Mouse (Mus musculus) heart, embryonic 11.5 days (tissue): ENCODE data around the gene Ccdc93. TPM values are rescaled to one million over a fixed set of nuclear protein-coding genes. Genes with fewer than 3 reads are reported as not detected.

Experiments
- ATAC-seq: fragments of 200-750 bp; cut with Nextera tagmentation; replicated peaks from 2 replicates; pipeline ENCODE4 v1.8.0; 2017; ENCODE audit warnings: moderate library complexity; ENCODE audit not compliant: insufficient number of reproducible peaks, low FRiP score, low TSS enrichment
- H3K27ac ChIP-seq: fragments of 300-500 bp; sonication (generic); 2 replicates; pipeline ENCODE4 v1.5.1; 2014; ENCODE audit warnings: mild to moderate bottlenecking, low read depth, low read length
- H3K27me3 ChIP-seq: fragments of 300-500 bp; sonication (generic); 2 replicates; pipeline ENCODE4 v1.6.1; 2014; ENCODE audit warnings: mild to moderate bottlenecking, low read length, mixed read lengths; ENCODE audit not compliant: control insufficient read depth, insufficient read depth
- H3K36me3 ChIP-seq: fragments of 300-500 bp; sonication (generic); 2 replicates; pipeline ENCODE4 v1.6.1; 2014; ENCODE audit warnings: mild to moderate bottlenecking, low read length, moderate library complexity, mixed read lengths; ENCODE audit not compliant: control insufficient read depth, insufficient read depth
- H3K4me1 ChIP-seq: fragments of 300-500 bp; sonication (generic); 2 replicates; pipeline ENCODE4 v1.6.1; 2014; ENCODE audit warnings: low read length; ENCODE audit not compliant: control insufficient read depth, insufficient read depth
- H3K4me2 ChIP-seq: fragments of 300-500 bp; sonication (generic); 2 replicates; pipeline ENCODE4 v1.6.1; 2014; ENCODE audit warnings: mild to moderate bottlenecking, moderate library complexity
- H3K4me3 ChIP-seq: fragments of 300-500 bp; sonication (generic); 2 replicates; pipeline ENCODE4 v1.5.1; 2014; ENCODE audit warnings: low read depth, low read length
- H3K9ac ChIP-seq: fragments of 300-500 bp; sonication (generic); 2 replicates; pipeline ENCODE4 v1.6.1; 2014; ENCODE audit warnings: mild to moderate bottlenecking, low read depth, low read length, moderate library complexity
- H3K9me3 ChIP-seq: fragments of 300-500 bp; sonication (generic); replicated peaks from 2 replicates; pipeline ENCODE4 v1.6.1; 2016; ENCODE audit warnings: low read length; ENCODE audit not compliant: control insufficient read depth
- WGBS: fragments of 180-500 bp; shearing (Covaris S2); extraction: QIAGEN DNeasy Blood & Tissue Kit; methylation state at CpG from one replicate; pipeline ENCODE4 v1.1.7; 2014; ENCODE audit not compliant: insufficient replicate concordance; 5-methylcytosine and 5-hydroxymethylcytosine counted together
- polyA plus RNA-seq: library from polyadenylated mRNA; unstranded; fragments of >200 nt; fragmentation: Nextera tagmentation; extraction: Ambion mirVana; gene quantifications from 2 replicates; pipeline ENCODE4 v1.2.1, GENCODE M21; 2014

Gene Ccdc93
- polyA plus RNA-seq, 1 experiment from 2014 or later, result 7.9 TPM

- H3K4me3 ChIP-seq, result peak overlapping the region; percentile 82; the same call in 1 of the 2 replicates
- 18% methylated on average over 6 of the region's 6 CpGs for WGBS
- no peak for ATAC-seq
Observed at GRCm38 (mm10) chr1:121430183-121430937, 489 bp upstream of the Ccdc93 start.

GRCm38 (mm10) chr1:121435981-121436380, 5.1 kb downstream of the Ccdc93 start:
- Histone ChIP-seq H3K9me3 (no peaks in the 10 kb centered on the region), H3K4me2 (no peak overlapping the region), H3K27me3 (no peaks in the 10 kb centered on the region), H3K27ac (no peak overlapping the region), H3K36me3 (0 out of 2 replicates have a peak, but pooled peaks cover 4% of the 10 kb centered on the region), H3K9ac (no peak overlapping the region), H3K4me1 (peaks cover 3% of the 10 kb centered on the region; the same call in 1 of the 2 replicates), H3K4me3 (no peak overlapping the region)
- 92% methylated on average over 7 of the region's 7 CpGs for WGBS
- no peak for ATAC-seq

More at GRCm38 (mm10) chr1:121430183-121430937, 489 bp upstream of the Ccdc93 start:
- no peaks in the 10 kb centered on the region for H3K27me3 ChIP-seq
- H3K4me1 ChIP-seq, result peaks cover 3% of the 10 kb centered on the region; the same call in 1 of the 2 replicates
- H3K27ac ChIP-seq, result no peak overlapping the region
- H3K4me2 ChIP-seq, result peak overlapping the region; percentile 92
- H3K36me3 ChIP-seq, result no peaks in the 10 kb centered on the region
- no peaks in the 10 kb centered on the region for H3K9me3 ChIP-seq
- H3K9ac ChIP-seq, result no peak overlapping the region

GRCm38 (mm10) chr1:121440535-121441381, 9.9 kb downstream of the Ccdc93 start:
- no peaks in the 10 kb centered on the region for H3K9me3 ChIP-seq
- H3K9ac ChIP-seq, result no peak overlapping the region
- 0 out of 2 replicates have a peak, but pooled peaks cover 9% of the 10 kb centered on the region for H3K36me3 ChIP-seq
- ATAC-seq, result no peak
- no peaks in the 10 kb centered on the region for H3K4me1 ChIP-seq
- 61% methylated on average over 13 of the region's 13 CpGs for WGBS
- H3K4me2 ChIP-seq, result no peak overlapping the region
- no peak overlapping the region for H3K4me3 ChIP-seq
- H3K27me3 ChIP-seq, result no peaks in the 10 kb centered on the region
- H3K27ac ChIP-seq, result no peak overlapping the region

GRCm38 (mm10) chr1:121444147-121444546, 13.3 kb downstream of the Ccdc93 start:
- no peaks in the 10 kb centered on the region for H3K27me3 ChIP-seq
- no peak for ATAC-seq
- H3K4me1 ChIP-seq, result no peaks in the 10 kb centered on the region
- 0 out of 2 replicates have a peak, but pooled peaks cover 5% of the 10 kb centered on the region for H3K36me3 ChIP-seq
- WGBS, result 87% methylated on average over 6 of the region's 6 CpGs
- H3K27ac ChIP-seq, result no peak overlapping the region
- H3K9ac ChIP-seq, result no peak overlapping the region
- no peaks in the 10 kb centered on the region for H3K9me3 ChIP-seq
- H3K4me3 ChIP-seq, result no peak overlapping the region
- no peak overlapping the region for H3K4me2 ChIP-seq

- H3K4me1 ChIP-seq, result no peaks in the 10 kb centered on the region
- no peak for ATAC-seq
- H3K36me3 ChIP-seq, result 0 out of 2 replicates have a peak, but pooled peaks cover 7% of the 10 kb centered on the region
- no peak overlapping the region for H3K9ac ChIP-seq
- no peak overlapping the region for H3K27ac ChIP-seq
- no peak overlapping the region for H3K4me2 ChIP-seq
- H3K9me3 ChIP-seq, result no peaks in the 10 kb centered on the region
- H3K4me3 ChIP-seq, result no peak overlapping the region
- H3K27me3 ChIP-seq, result no peaks in the 10 kb centered on the region
- WGBS, result 88% methylated on average over 10 of the region's 10 CpGs
Observed at GRCm38 (mm10) chr1:121447216-121447615, 16.4 kb downstream of the Ccdc93 start.

GRCm38 (mm10) chr1:121448166-121448565, 17.3 kb downstream of the Ccdc93 start:
- Histone ChIP-seq H3K9me3 (no peaks in the 10 kb centered on the region), H3K9ac (no peak overlapping the region), H3K4me2 (no peak overlapping the region), H3K4me1 (no peaks in the 10 kb centered on the region), H3K4me3 (no peak overlapping the region), H3K27ac (no peak overlapping the region), H3K36me3 (0 out of 2 replicates have a peak, but pooled peaks cover 5% of the 10 kb centered on the region), H3K27me3 (no peaks in the 10 kb centered on the region)
- ATAC-seq, result no peak
- 87% methylated on average over 19 of the region's 19 CpGs for WGBS

- Histone ChIP-seq H3K9me3 (no peaks in the 10 kb centered on the region), H3K36me3 (0 out of 2 replicates have a peak, but pooled peaks cover 2% of the 10 kb centered on the region), H3K4me3 (no peak overlapping the region), H3K27me3 (no peaks in the 10 kb centered on the region), H3K4me2 (no peak overlapping the region), H3K4me1 (no peaks in the 10 kb centered on the region), H3K27ac (no peak overlapping the region), H3K9ac (no peak overlapping the region)
- no peak for ATAC-seq
- WGBS, result 87% methylated on average over 7 of the region's 7 CpGs
Observed at GRCm38 (mm10) chr1:121451009-121451408, 20.2 kb downstream of the Ccdc93 start.

GRCm38 (mm10) chr1:121452498-121452897, 21.6 kb downstream of the Ccdc93 start:
- Histone ChIP-seq H3K36me3 (0 out of 2 replicates have a peak, but pooled peaks cover 2% of the 10 kb centered on the region), H3K4me3 (no peak overlapping the region), H3K9ac (no peak overlapping the region), H3K4me2 (no peak overlapping the region), H3K4me1 (no peaks in the 10 kb centered on the region), H3K27ac (no peak overlapping the region), H3K9me3 (no peaks in the 10 kb centered on the region), H3K27me3 (no peaks in the 10 kb centered on the region)
- ATAC-seq, result no peak
- WGBS, result 72% methylated on average over 6 of the region's 6 CpGs
